Mouse (Mus musculus): ENCODE measurements around the gene Atp6v0e.

Atp6v0e gene

DNA sequence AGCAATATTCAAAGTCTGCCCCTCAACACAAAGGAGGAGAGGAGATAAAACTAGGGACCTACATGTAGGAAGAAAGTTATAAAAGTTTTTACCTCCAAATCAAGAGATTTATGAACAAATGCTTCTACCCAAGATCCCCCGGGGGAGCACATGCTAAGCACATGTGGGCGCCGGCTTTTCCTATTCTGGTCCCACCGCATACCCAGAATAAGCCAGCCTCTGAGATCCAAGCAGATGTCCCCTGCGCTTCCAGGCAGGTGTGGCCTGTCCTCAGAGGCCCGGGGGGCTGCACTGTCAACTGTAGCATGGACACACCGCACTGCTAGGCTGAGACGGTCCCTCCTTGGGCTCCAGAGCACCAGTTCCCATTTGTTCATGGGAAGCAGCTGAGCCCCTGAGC is 19.6 kb upstream of the Atp6v0e start:
- no peak for DNase-seq

GRCm38 (mm10) chr17:26643993-26644392 is 19.0 kb upstream of the Atp6v0e start:
- no peak for DNase-seq

DNA sequence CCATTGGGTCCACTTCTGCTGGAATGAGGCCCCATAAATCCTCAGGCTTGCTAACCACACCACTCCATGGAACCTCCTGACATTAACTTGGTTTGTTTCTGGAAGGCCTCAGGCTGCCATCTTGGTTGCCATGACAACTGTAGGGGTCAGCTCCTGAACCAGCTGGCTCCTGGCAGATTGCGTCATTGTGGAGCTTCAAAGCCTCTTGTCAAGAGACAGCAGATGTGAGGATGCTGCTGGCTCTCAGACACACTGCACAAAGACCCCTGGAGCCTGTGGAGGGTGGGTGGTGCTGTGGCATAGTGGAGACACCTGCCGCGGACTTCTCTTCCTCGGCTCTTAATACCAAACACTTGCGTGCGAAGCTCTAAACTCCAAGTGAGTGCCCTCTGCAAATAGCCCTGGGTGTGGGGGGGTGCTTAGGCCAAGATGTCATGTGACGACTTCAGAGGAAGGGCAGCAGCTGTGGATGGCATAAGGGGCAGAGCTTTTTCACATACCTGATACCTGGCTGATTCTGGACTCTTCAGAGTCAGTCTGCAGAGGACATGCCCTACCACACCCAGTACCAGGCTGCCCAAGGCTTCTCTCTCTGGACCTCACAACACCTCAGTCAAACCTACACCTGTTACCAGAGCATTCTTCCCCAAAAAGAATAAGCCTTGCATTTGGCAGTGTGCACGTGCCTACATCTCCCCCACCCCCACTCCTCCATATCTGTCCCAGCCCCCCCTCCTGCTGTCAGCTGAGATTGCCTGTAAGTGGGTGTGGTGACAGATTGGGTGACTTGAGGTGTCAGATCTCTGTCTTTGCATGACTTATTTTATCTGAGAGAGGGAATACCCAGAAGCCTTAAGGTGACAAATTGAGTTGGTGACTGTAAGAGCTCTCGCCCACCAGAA is 18.3 kb upstream of the Atp6v0e start:
- DNase-seq, result no peak

GRCm38 (mm10) chr17:26645411-26645854 is 17.6 kb upstream of the Atp6v0e start:
- DNase-seq, result no peak

DNA sequence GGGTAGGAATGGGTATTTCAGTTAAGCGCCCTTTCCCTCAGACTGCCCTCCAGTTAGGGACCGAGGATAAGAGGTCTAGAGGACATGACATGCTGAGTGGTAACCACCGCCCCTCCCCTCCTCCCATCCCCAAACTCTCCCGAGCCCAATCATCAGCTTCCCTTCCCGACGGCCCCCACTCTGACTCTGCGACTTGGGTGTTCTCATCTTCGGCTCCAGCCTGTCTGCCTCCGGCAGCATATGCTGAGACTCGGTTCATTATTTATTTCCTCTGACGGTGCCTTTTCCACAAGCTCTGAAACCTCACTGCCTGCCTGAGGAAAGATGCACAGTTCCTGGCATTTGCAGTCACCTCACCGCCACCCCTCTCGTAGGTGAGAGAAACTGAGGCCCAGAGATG is 15.7 kb upstream of the Atp6v0e start:
- no peak for DNase-seq

DNA sequence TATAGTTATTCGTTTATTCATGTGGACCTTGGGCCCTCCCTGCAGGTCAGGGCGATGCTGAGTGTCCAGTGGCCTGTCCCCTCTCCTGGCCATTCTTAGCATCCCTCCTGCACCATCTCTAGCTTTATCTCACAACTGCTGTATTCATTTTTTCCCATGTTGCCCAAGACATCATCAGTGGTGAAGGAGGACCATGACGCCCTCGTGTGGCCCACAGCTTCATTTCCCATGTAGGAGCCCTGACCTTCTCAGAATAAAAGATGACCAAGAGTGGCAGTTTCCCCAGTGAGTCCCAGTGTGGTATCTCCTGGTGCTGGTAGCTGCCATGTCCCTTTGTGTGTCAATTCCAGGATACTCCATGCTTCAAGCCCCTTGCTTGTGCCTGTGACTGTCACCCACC is 13.5 kb upstream of the Atp6v0e start:
- DNase-seq, result no peak

DNA sequence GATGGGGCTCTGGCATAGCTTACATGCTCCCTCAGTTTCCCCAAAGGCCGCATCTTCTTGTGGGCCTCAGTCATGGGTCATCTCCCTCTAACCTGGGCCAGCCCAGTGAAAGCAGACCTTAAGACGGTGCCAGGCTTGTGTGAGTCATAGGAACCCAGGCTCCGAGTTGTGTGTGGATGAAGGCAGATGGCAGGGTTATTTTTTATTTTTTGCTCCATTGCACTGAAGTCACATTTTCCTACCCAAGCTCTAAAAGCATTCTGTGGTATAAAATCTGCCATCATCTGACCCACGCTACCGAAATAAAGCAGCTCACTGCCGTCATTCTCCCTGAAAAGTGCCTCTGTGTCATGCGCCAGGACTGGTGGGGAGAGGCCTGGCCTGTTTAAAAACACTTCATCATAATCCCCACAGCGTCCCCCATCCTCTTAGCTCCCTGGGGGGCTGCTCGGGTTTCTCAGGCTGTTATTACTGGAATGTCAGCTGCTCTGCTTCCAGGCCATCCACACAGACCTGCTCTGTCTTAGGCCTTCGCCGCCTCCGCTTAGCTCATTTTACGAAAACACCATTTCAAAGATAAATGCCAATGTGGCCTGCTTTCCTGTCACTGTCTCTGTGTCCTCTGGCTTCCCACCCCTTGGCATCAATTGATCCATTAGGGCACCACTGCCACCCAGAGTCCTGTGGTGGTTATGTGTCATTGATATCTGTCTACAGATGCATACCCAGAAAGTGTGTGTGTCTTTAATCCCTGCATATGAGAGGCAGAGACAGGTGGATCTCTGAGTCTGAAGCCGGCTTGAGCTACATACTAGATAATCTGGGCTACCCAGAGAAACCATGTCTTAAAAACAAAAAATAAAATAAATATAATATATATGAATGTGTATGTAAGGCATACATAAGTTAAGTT is 12.3 kb upstream of the Atp6v0e start:
- DNase-seq, result no peak

DNA sequence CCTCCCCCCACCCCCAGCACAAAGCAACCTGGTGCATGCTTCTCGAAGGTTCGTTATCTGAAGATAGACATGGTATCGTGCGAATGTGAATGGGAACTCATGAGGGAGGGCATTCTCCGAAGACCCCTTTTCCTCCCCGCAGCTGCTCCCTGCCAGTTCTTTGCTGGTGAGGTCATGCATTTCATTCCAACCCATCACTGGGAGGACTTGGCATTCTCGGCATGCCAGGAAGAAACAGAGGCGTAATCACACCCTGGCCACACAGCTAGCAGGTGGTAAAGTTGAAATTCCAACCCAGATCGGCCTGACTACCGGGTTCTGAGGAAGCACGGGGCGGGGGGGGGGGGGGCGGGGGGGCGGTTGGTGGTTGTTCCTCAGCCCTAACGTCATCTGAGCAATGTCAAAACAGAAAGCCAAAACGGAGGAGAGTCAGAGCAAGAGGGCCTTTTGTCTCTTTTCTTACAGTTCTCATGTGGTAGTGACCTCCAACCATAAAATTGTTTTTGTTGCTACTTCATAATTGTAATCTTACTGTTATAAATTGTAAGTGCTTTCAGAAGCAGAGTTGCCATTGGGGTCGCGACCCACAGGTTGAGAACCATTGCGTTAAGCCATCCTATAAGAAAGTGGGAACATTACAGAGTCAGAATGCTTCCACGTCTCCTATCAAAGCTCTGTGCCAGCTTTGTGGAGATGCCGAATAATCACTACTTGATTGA is 4.0 kb upstream of the Atp6v0e start:
- no peak for DNase-seq

DNA sequence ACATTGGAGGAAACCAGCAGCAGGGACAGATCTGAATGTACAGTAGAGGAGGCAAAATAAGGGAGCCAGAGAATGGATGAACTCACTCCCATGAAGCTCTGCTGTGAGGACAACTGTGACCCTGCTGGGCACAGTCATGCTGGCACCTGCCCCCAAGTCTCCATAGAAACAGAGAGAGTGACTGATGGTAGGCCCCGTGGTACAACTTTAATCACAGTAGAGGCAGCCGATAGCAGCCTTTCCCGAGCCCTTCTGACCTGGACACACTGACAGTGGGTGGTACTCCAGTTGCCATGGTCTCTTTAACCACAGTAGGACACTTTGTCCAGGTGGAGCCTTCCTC is 3.5 kb upstream of the Atp6v0e start:
- DNase-seq, result no peak

DNA sequence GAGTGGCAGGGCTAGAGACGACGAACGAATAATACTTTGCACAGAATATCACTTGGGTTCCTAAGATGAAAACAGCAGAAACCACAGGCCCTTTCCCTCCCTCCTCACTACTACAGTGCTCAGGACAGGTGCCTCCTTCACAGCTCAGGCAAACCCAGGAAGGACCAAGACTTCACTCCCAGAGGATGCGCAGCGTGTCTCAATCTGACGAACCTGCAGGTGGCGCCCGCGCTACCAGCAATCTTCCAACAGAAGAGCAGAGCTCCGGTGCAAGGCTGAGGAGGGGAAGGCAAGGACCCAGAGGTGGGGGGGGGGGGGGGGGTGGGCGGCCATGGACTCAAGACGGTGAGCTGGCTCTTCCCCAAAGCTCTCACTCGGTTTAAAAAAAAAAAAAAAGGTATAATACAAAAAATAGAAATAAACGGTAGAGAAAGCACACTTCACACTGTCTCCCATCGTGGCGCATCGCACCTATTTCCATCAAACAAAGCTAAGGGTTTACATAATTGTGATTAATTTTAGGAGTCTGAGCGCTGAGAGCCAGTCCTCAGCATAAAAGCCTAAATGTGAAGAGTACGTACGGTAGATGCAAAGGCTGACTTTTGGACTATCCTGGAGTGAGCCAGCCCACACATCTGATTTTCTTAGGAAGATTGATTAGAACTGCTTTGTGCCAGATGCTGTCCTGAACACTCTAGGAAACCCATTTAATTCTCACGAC is 2.7 kb upstream of the Atp6v0e start:
- DNase-seq, result peak; percentile 89

- no peak for DNase-seq
These were observed 827 bp upstream of the Atp6v0e start for GRCm38 (mm10) chr17:26662204-26662603.

DNA sequence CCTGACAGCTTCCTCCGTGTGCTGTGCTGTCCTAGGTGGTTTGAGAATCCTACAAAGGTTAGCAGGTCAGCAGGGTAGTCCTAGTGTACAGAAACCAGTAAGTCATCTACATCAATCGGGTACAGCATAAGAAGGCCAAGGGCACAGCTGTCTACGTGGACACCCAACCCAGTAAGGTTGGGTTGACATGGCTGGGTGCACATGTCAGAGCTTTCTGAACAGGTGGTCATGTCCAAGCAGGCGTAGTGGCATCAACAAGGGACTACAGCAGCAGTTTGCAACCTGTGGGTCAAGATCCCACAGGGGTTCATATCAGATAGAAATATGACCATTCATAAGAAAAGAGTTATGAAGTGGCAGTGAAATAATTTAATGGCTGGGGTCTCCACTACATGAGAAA is 2.6 kb downstream of the Atp6v0e start:
- no peak for DNase-seq

GRCm38 (mm10) chr17:26671268-26671667 is 8.2 kb downstream of the Atp6v0e start:
- DNase-seq, result no peak

DNA sequence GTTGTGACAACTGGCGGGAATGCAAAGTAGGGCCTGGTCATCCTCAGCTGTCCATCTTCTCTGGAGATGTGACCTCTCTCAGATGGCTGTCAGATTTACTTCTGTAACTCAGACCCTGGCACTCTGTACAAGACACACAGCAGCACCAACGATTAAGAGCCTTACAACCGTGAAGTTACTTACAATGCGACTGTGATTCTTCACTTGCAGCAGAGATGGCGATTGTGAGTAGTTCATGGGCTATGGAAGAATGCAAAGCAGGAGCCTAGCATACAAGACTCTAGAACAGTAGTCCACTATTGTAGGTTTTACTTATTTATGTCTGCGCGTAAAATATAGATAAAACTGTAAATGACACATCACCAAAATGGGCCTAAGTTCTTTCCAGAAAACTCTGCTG is 12.8 kb downstream of the Atp6v0e start:
- DNase-seq, result no peak

GRCm38 (mm10) chr17:26676252-26676615 is 13.2 kb downstream of the Atp6v0e start:
- DNase-seq, result peak; percentile 95

- no peak for DNase-seq
These were observed 13.8 kb downstream of the Atp6v0e start for GRCm38 (mm10) chr17:26676616-26677376.

DNA sequence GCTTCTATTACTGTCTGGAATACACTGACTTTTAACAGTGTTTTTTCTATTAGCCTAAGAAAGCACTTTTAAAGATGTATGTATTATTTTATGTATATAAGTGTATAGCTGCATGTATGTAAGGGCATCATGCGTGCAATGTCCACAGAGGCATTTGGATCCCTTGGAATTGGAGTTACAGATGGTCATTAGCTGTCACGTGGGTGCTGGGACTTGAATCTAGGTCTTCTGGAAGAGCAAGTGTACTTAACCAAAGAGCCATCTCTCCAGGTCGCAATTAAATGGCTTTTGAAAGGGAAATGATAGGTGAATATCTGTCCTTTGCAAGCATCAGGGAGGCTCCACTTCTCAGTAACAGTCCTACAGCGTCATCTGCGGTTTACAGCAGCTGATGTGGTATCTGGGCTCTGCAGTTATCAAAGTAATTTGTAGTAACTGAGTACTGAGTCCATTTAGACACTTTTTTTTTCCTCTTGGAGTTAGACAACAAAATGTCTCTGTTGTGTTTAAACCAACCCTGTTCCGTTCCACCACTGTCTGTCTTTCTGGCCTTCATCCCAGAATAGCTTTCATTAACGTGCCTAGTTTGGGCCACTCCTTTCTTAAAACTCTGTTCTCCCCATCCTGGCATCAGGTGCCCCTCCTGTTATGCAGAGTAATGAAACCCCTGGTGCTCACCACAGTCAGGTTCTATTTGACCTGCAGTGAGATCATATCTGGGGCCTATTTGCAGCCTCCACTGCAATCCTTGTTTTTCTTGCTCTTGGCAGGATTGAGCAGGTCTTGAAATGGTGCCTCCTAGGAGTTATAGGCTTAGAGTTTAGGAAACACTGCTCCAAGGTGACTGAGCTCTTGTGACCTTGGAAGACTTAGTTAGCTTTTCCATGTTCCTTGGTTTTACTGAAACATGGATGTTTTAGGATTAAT is 14.9 kb downstream of the Atp6v0e start:
- no peak for DNase-seq

GRCm38 (mm10) chr17:26681276-26681675 is 18.2 kb downstream of the Atp6v0e start:
- no peak for DNase-seq

- DNase-seq, result no peak
These were observed 23.4 kb downstream of the Atp6v0e start for GRCm38 (mm10) chr17:26686334-26687000.

Data from thymus, postnatal 4 days (tissue).